Mouse (Mus musculus): ENCODE data around the gene Stom.

DNA sequence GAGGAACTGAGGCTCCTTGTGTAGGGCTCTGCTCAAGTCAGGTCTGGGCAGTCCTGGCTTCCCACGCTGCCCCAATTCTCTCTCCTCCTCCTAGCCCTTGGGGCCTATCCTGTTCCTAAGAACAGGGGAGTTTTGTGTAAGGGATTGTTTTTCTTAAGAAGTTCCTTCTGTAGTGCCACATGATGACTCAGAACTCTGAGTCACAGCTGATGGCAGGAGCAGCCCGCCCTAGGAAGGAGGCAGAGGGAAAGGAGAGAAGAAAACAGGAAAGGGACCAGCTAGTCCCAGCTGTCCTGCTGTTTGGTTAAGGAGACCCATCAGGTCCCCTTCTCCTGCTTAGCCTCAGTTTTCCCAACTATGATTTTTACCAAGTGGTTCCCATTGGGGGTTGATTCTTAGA, 65.0 kb downstream of the Stom start:
- no peak for TF ChIP-seq CTCF (IDR thresholded peaks at IDR 0.05; ENCODE audit: control insufficient read depth, insufficient read depth, insufficient replicate concordance, low read depth, low read length)
- no peak for TF ChIP-seq POLR2A (IDR thresholded peaks at IDR 0.05; ENCODE audit: control insufficient read depth, low read depth, low read length)

Measured in testis, adult 2 months (tissue).